Comparison of ENCODE assay signal across 1 mouse cellular context in genomic region chr12:83987242-83987582, GRCm38 (mm10).
TF ChIP-seq lines count a peak whose summit lies in the region.

No protein-coding gene starts in this region.

TF ChIP-seq in MEL, 35 proteins besides CTCF, POLR2A, EP300 and RAD21 (continued from another document):
- no peak for TF ChIP-seq ZNF384 (IDR thresholded peaks at IDR 0.05; ENCODE audit: low read depth, low read length)
- TF ChIP-seq GATA1 (IDR thresholded peaks at IDR 0.05; ENCODE audit: low read depth, low read length) = no peak
- no peak for TF ChIP-seq ZC3H11A (IDR thresholded peaks at IDR 0.05; ENCODE audit: low read depth, low read length)
- no peak for TF ChIP-seq RCOR1 (IDR thresholded peaks at IDR 0.05; ENCODE audit: low read depth, low read length)
- TF ChIP-seq MAFK (IDR thresholded peaks at IDR 0.05; ENCODE audit: borderline replicate concordance, low read depth, low read length) = no peak
- no peak for TF ChIP-seq HCFC1 (IDR thresholded peaks at IDR 0.05; ENCODE audit: low read depth, low read length)
- TF ChIP-seq ZMIZ1 (IDR thresholded peaks at IDR 0.05; ENCODE audit: low read depth, low read length) = no peak
- no peak for TF ChIP-seq ELF1 (IDR thresholded peaks at IDR 0.05; ENCODE audit: low read depth, low read length)
- no peak for TF ChIP-seq MAZ (IDR thresholded peaks at IDR 0.05; ENCODE audit: low read depth, low read length)
- no peak for TF ChIP-seq KAT2A (conservative IDR thresholded peaks at IDR 0.05; ENCODE audit: low read depth, low read length)
- TF ChIP-seq GABPA (IDR thresholded peaks at IDR 0.05; ENCODE audit: low read depth, low read length) = no peak
TF ChIP-seq in MEL: peak in this region for 4.
